In the genomic region with DNA sequence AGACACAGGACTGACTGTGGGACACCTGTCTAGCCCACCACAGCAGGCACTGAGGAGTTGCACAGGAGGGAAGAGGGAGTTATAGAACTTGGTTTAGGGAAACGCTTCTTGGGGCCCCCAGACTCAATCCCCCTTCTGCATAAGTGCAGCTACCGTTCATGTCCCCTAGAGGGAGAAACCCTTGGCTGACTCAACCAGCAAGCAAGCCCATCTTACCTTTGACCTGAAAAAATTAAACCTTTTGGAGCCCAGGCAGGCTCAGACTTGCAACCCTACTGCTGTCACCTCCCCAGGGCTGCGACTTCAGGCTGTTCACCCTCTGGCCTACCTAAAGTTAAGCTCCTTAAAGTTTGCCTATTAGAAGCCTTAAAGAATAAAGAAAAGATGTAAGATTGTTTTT, we compare ENCODE assay signal across 28 mouse cellular contexts. TPM values are rescaled to one million over a fixed set of nuclear protein-coding genes. Genes with fewer than 3 reads are reported as not detected.
DNase-seq lines count a peak whose midpoint lies in the region; ATAC-seq and TF ChIP-seq lines count a peak whose summit lies in the region.
"Had no signal": no experiment of that assay in that cellular context is flagged by ENCODE, and none has a peak within 500 bp of the region (broad histone marks: within the 10 kb centered on the region; RNA-seq: fewer than 3 reads in every experiment).

No protein-coding gene starts in this region.

- 62% methylated on average over 3 of the region's 3 CpGs for WGBS in liver, adult 2 months
- WGBS in liver, postnatal 0 days (ENCODE audit: insufficient replicate concordance): 55% methylated on average over 3 of the region's 3 CpGs

- H3K4me3 ChIP-seq in liver, adult 2 months (ENCODE audit: insufficient read depth, low read depth, low read length): no peak overlapping the region
- H3K4me3 ChIP-seq in liver, postnatal 0 days (ENCODE audit: low read depth, low read length): no peak overlapping the region
- no peak overlapping the region for H3K4me3 ChIP-seq in CH12.LX (replicated peaks in 1 of 3; ENCODE audit: low read depth in 2 of 3, low read length in 2 of 3, poor library complexity in 1 of 3)
- H3K4me3 ChIP-seq: gastrocnemius, adult 2 months; heart, embryonic 12.5 days; heart, embryonic 15.5 days had no signal

- in situ Hi-C loops in CH12.LX (cut with MboI; ENCODE audit: low pct_ligation_motif_present, low pct_unique_long_range_greater_than_20kb, low sequenced_read_pairs): no loop called here

- no peak for TF ChIP-seq EP300 in liver, postnatal 0 days (IDR thresholded peaks at IDR 0.05; ENCODE audit: low read depth)
- no peak for TF ChIP-seq EP300 in CH12.LX (IDR thresholded peaks at IDR 0.05; ENCODE audit: low read length)

- TF ChIP-seq CTCF in liver, adult 2 months (IDR thresholded peaks at IDR 0.05; ENCODE audit: low read depth, low read length): peak; percentile 29; the same call in 1 of the 2 replicates
- no peak for TF ChIP-seq CTCF in liver, postnatal 0 days (IDR thresholded peaks at IDR 0.05; ENCODE audit: low read depth)
- peak in 1 of 2 experiments; percentile 23; a peak in 2 of 4 replicates for TF ChIP-seq CTCF in CH12.LX (conservative IDR thresholded peaks at IDR 0.05 in 1 of 2, IDR thresholded peaks at IDR 0.05 in 1 of 2; ENCODE audit: low read depth in 2 of 2, low read length in 2 of 2)
- TF ChIP-seq CTCF in brain, embryonic 14.5 days (IDR thresholded peaks at IDR 0.05; ENCODE audit: borderline replicate concordance, extremely low read depth, insufficient read depth, insufficient read length): 0 out of 2 replicates have a peak, but pooled peaks have one; percentile 7

- dilution Hi-C loops in CH12.LX (cut with MboI; ENCODE audit: extremely low pct_ligation_motif_present, extremely low pct_unique_long_range_greater_than_20kb, low sequenced_read_pairs): no loop called here

- no peak for ATAC-seq in liver, postnatal 0 days
- ATAC-seq in erythroblast, adult 5-6 weeks (replicated peaks; ENCODE audit: low FRiP score, poor library complexity, severe bottlenecking): no peak
- ATAC-seq: activated CD4-positive, CD25-positive, alpha-beta regulatory T cell, adult 4 months; CD4-positive, CD25-positive, alpha-beta regulatory T cell, adult 4 months; forebrain, embryonic 14.5 days; forebrain, postnatal 0 days; hindbrain, postnatal 0 days; inflammation-experienced regulatory T-cells, adult 6 months had no signal

- no peaks in the 10 kb centered on the region for H3K9me3 ChIP-seq in liver, postnatal 0 days (ENCODE audit: low read length)
- H3K9me3 ChIP-seq in CH12.LX (replicated peaks; ENCODE audit: low read length): peaks cover 3% of the 10 kb centered on the region
- H3K9me3 ChIP-seq: G1E; heart, embryonic 12.5 days; heart, embryonic 15.5 days had no signal

- TF ChIP-seq POLR2A in liver, adult 2 months (IDR thresholded peaks at IDR 0.05; ENCODE audit: extremely low read depth, insufficient read depth, low read length): no peak
- no peak for TF ChIP-seq POLR2A in CH12.LX (IDR thresholded peaks at IDR 0.05; ENCODE audit: low read depth, low read length)
- TF ChIP-seq POLR2A in brain, embryonic 14.5 days (IDR thresholded peaks at IDR 0.05; ENCODE audit: borderline replicate concordance, extremely low read depth, insufficient read depth, insufficient read length, poor library complexity, severe bottlenecking): no peak

- DNase-seq in liver, adult 2 months (ENCODE audit: extremely low read depth, low read depth, low spot score): peak; percentile 29
- no peak for DNase-seq in liver, postnatal 0 days
- DNase-seq in CH12.LX (ENCODE audit: extremely low read depth) (no peak), ES-CJ7 (ENCODE audit: low read depth, low spot score) (peak; percentile 21)
- DNase-seq in brain, embryonic 14.5 days (ENCODE audit: low read depth): no peak
- no peak for DNase-seq in kidney, adult 8-10 months
- no peak for DNase-seq in adrenal gland, postnatal 4 days (ENCODE audit: low spot score in 2 of 2)
- DNase-seq: adrenal gland, postnatal 10 days; adrenal gland, postnatal 36 days; cerebellum, adult 18-20 months; cerebellum, adult 9-10 months; cerebellum, postnatal 14 days; forebrain, postnatal 0 days; gastrocnemius, adult 2 months; gastrocnemius, postnatal 14 days; heart, adult 18-20 months; heart, postnatal 14 days; heart, postnatal 4 days had no signal

- no peaks in the 10 kb centered on the region; the same call in 1 of the 2 replicates for H3K79me2 ChIP-seq in liver, adult 2 months (ENCODE audit: control insufficient read depth, insufficient read depth, low read length)
- H3K79me2 ChIP-seq in CH12.LX (replicated peaks; ENCODE audit: control insufficient read depth, extremely low read depth, insufficient read depth, poor library complexity, severe bottlenecking): no peaks in the 10 kb centered on the region

- no peak overlapping the region for H3K27ac ChIP-seq in liver, adult 2 months (replicated peaks; ENCODE audit: insufficient read depth, low read depth, low read length)
- H3K27ac ChIP-seq in liver, postnatal 0 days (ENCODE audit: low read depth): no peak overlapping the region
- no peak overlapping the region for H3K27ac ChIP-seq in CH12.LX (ENCODE audit: insufficient read depth, low read depth)
- H3K27ac ChIP-seq: gastrocnemius, adult 2 months; heart, embryonic 15.5 days; hindbrain, embryonic 14.5 days; hindbrain, postnatal 0 days had no signal

- H3K27me3 ChIP-seq in liver, adult 2 months (ENCODE audit: control insufficient read depth, insufficient read depth, low read length): no peaks in the 10 kb centered on the region
- peaks cover 9% of the 10 kb centered on the region; the same call in 1 of the 2 replicates for H3K27me3 ChIP-seq in liver, postnatal 0 days (ENCODE audit: insufficient read depth, low read length)
- peaks cover 23% of the 10 kb centered on the region for H3K27me3 ChIP-seq in CH12.LX (replicated peaks)

- no peak for TF ChIP-seq RAD21 in CH12.LX (IDR thresholded peaks at IDR 0.05; ENCODE audit: low read depth, low read length)

- no peak overlapping the region for H3K4me2 ChIP-seq in liver, postnatal 0 days (ENCODE audit: low read depth, low read length)
- H3K4me2 ChIP-seq in CH12.LX (ENCODE audit: insufficient read depth, low read depth, poor library complexity, severe bottlenecking): no peak overlapping the region
- H3K4me2 ChIP-seq: heart, embryonic 12.5 days; heart, embryonic 15.5 days; hindbrain, embryonic 14.5 days had no signal

- H3K36me3 ChIP-seq in liver, adult 2 months (ENCODE audit: control insufficient read depth, insufficient read depth, low read length): no peaks in the 10 kb centered on the region
- H3K36me3 ChIP-seq in liver, postnatal 0 days (replicated peaks; ENCODE audit: insufficient read depth, low read length): no peaks in the 10 kb centered on the region
- H3K36me3 ChIP-seq in CH12.LX (replicated peaks in 1 of 2; ENCODE audit: control insufficient read depth in 1 of 2, insufficient read depth in 1 of 2, low read length in 1 of 2): no peaks in the 10 kb centered on the region
- H3K36me3 ChIP-seq: G1E; heart, embryonic 12.5 days; heart, embryonic 15.5 days had no signal

- no peak overlapping the region for H3K9ac ChIP-seq in liver, adult 2 months (ENCODE audit: low read depth, low read length)
- H3K9ac ChIP-seq in liver, postnatal 0 days (replicated peaks): no peak overlapping the region
- H3K9ac ChIP-seq in CH12.LX (ENCODE audit: insufficient read depth, low read depth): no peak overlapping the region
- H3K9ac ChIP-seq: forebrain, postnatal 0 days; heart, embryonic 12.5 days; heart, embryonic 15.5 days; hindbrain, embryonic 14.5 days had no signal

- H3K4me1 ChIP-seq in liver, adult 2 months (ENCODE audit: control insufficient read depth, insufficient read depth, low read length): peaks cover 6% of the 10 kb centered on the region; the same call in 1 of the 2 replicates
- H3K4me1 ChIP-seq in liver, postnatal 0 days (ENCODE audit: insufficient read depth): peaks cover 8% of the 10 kb centered on the region; the same call in 1 of the 2 replicates
- peaks cover 9 to 16% of the 10 kb centered on the region in 2 experiments; a peak in 3 of 4 replicates for H3K4me1 ChIP-seq in CH12.LX (ENCODE audit: control insufficient read depth in 1 of 2, insufficient read depth in 2 of 2)

TF ChIP-seq in CH12.LX, 34 proteins besides CTCF, POLR2A, EP300 and RAD21:
- peak; percentile 76; the same call in 1 of the 2 replicates for TF ChIP-seq CHD1 (IDR thresholded peaks at IDR 0.05; ENCODE audit: low read depth, low read length)
- TF ChIP-seq ELF1 (IDR thresholded peaks at IDR 0.05; ENCODE audit: low read depth, low read length): no peak
- peak; percentile 5; the same call in 1 of the 2 replicates for TF ChIP-seq SMC3 (IDR thresholded peaks at IDR 0.05; ENCODE audit: low read depth, low read length)
- TF ChIP-seq JUND (conservative IDR thresholded peaks at IDR 0.05; ENCODE audit: low read depth, low read length): no peak

RNA-seq across cellular contexts. Expression of a gene that starts 4.4 kb away (rescaled TPM):
- total RNA-seq in liver, adult 2 months (2014; rRNA removed): 15.4 and 19.7 TPM in 2 replicates
- polyA plus RNA-seq in liver, adult 2 months (2012; rRNA removed): 10.1 and 10.5 TPM in 2 replicates
- polyA plus RNA-seq in liver, postnatal 0 days (2015; fragmentation: Nextera tagmentation; extraction: Ambion mirVana): 10.2 and 11.8 TPM in 2 replicates
- 1.4 and 2.2 TPM in 2 replicates for total RNA-seq in CH12.LX (2012; rRNA removed)
- 1.4 and 1.6 TPM in 2 replicates for total RNA-seq in CH12.LX (2014; rRNA removed)
- polyA plus RNA-seq in CH12.LX (2012; ENCODE audit: insufficient read length, low read depth): 4.4 and 4.8 TPM in 2 replicates
- 0.45 and 0.93 TPM in 2 replicates for polyA plus RNA-seq in brain, embryonic 14.5 days (2012; rRNA removed)
- 9.4 and 10.0 TPM in 2 replicates for total RNA-seq in erythroblast, adult 5-6 weeks (2015; ENCODE audit: low replicate concordance)
- total RNA-seq in erythroblast, adult 5-6 weeks (2017; ENCODE audit: low replicate concordance): 3.0 and 3.1 TPM in 2 replicates
- 1 to 10 TPM; 3.7 to 6.4 TPM for total RNA-seq in adrenal gland, postnatal 4 days (2021)
- polyA plus RNA-seq: G1E had no signal

RNA-seq across cellular contexts. Expression of a gene that starts 45.9 kb away (rescaled TPM):
- total RNA-seq in liver, adult 2 months (2014; rRNA removed): 2.3 and 2.6 TPM in 2 replicates
- polyA plus RNA-seq in liver, adult 2 months (2012; rRNA removed): 2.2 and 4.0 TPM in 2 replicates
- polyA plus RNA-seq in liver, postnatal 0 days (2015; fragmentation: Nextera tagmentation; extraction: Ambion mirVana): 0.88 and 1.4 TPM in 2 replicates
- total RNA-seq in CH12.LX (2012; rRNA removed) (35.8 and 51.8 TPM in 2 replicates), CH12.LX (2014; rRNA removed) (33.2 and 34.2 TPM in 2 replicates)
- 31.3 and 44.4 TPM in 2 replicates for polyA plus RNA-seq in CH12.LX (2012; ENCODE audit: insufficient read length, low read depth)
- 71.0 and 80.8 TPM in 2 replicates for polyA plus RNA-seq in brain, embryonic 14.5 days (2012; rRNA removed)
- 0.96 and 6.7 TPM in 2 replicates for total RNA-seq in erythroblast, adult 5-6 weeks (2015; ENCODE audit: low replicate concordance)
- 2.1 and 7.8 TPM in 2 replicates for total RNA-seq in erythroblast, adult 5-6 weeks (2017; ENCODE audit: low replicate concordance)
- 10 to 100 TPM; 79.0 to 80.9 TPM for total RNA-seq in adrenal gland, postnatal 4 days (2021)

Comparison
In these comparisons a context has a peak if more than half of its experiments do, and no peak if none do; other contexts are left out.
1. DNase-seq: peak in liver, adult 2 months (single experiment) and ES-CJ7 (single experiment); none in liver, postnatal 0 days (single experiment), CH12.LX (single experiment), brain, embryonic 14.5 days (single experiment), kidney, adult 8-10 months (0 of 2) and adrenal gland, postnatal 4 days (0 of 2).